Mouse (Mus musculus) urinary bladder, postnatal 36 days (tissue): ENCODE data around the gene Olfr1242.

Experiments
- DNase-seq, 2 experiments: peaks; one replicate each; pipeline ENCODE4 v3.0.0; 2022; ENCODE audit warnings: low spot score in 2 of 2, mixed read lengths in 1 of 2

Olfr1242 gene

GRCm38 (mm10) chr2:89498235-89498634 lies at the start of gene Olfr1242:
Gene Olfr1242 (minus strand): TSS chr2:89498335.
- no peak for DNase-seq

GRCm38 (mm10) chr2:89544516-89544915 lies 46.4 kb upstream of the Olfr1242 start:
- no peak for DNase-seq

- DNase-seq = no peak
Measured at GRCm38 (mm10) chr2:89539923-89540322, 41.8 kb upstream of the Olfr1242 start.

GRCm38 (mm10) chr2:89531387-89531786 lies 33.3 kb upstream of the Olfr1242 start, which contains the start of gene Olfr1243:
Gene Olfr1243 (minus strand): TSS chr2:89531487.
- DNase-seq = no peak

GRCm38 (mm10) chr2:89487026-89487425 lies 11.1 kb downstream of the Olfr1242 start, which contains the start of gene Olfr1241:
Gene Olfr1241 (minus strand): TSS chr2:89487126.
- no peak for DNase-seq

GRCm38 (mm10) chr2:89442900-89443299 lies 55.2 kb downstream of the Olfr1242 start, which contains the start of gene Olfr1240:
Gene Olfr1240 (minus strand): TSS chr2:89443000.
- DNase-seq = no peak
